Mouse (Mus musculus): ENCODE measurements around the gene Zfp638. TPM values are rescaled to one million over a fixed set of nuclear protein-coding genes. Genes with fewer than 3 reads are reported as not detected.

Zfp638 gene
- 36.5 TPM for polyA plus RNA-seq (2014; fragmentation: Illumina TruSeq; extraction: RNeasy Lipid Tissue Mini Kit (QIAGEN cat#74804); ENCODE audit: insufficient read depth, low read depth, low replicate concordance)

GRCm38 (mm10) chr6:83866954-83867597 lies at the start of gene Zfp638:
TSS of gene Zfp638 (plus strand) at chr6:83867109.

DNA sequence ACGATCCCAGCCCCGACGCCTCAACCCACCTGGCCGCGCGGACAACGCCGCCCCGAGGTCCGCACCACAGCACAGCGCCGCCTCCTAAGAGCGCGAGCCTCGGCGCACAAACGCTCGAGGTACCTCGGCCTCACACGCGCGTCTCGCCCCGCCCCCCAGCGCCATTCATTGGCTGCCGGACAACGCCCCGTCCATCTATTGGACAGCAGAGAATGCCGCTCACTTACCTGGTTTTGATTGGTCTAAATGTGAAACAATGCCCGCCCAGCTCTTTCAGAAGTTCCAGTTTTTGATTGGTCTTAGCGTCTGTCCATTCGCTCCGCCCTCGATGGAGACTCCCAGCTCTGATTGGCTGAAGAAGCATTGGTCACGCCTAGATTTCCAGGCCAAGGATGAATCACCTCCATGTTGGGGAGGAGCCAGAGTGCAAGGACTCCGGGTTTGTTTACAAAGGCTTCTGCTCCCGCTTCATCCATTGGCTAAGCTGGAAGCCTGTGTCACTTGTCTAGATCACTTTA lies 35.2 kb upstream of the Zfp638 start, which contains the start of gene Paip2b:
Paip2b (minus strand) TSS at position 136 of the 518 bp plus-strand sequence.

DNA sequence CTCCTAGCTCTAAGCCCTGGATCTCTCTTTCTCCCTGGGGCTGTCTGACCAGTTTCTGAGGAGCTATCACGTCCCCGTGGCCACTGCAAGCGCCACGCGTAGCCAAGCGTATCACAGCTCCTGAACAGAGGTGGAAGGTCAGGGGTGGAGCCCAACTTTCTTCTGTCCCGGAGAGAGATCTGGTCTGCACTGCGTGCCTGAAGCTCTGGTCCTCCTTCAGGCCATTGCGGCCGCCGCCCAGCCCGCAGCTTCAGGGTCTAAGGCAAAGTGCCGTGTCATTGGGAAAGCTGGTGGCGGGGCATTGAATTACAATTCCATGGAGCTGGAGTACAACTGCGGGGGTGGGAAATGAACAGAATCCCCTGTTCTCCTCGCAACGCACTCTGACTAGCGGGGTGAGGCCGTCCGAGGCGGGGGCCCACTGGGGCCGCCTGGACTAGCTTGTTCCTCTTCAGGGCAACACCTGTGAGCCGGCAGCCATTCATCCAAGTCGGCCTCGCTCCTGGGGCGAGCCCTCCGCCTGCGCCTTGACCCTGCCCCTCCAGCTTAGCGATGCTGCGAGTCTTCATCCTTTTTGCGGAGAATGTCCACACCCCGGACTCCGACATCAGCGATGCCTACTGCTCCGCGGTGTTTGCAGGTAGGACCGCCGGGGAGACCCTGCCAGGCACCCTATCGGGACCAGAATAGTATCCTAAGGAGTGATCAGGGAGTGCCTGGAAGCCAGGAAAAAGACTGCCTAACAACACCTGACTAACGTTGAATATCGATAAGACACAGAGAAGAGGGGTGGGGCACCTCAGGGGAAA lies 141.7 kb downstream of the Zfp638 start, which contains the start of gene Dysf:
Dysf (plus strand) TSS at position 228 of the 809 bp plus-strand sequence.

Other genes with a start within 250 kb of the Zfp638 start
- not detected for gene Clec4f, start 210.9 kb upstream of the Zfp638 start, polyA plus RNA-seq (2014; fragmentation: Illumina TruSeq; extraction: RNeasy Lipid Tissue Mini Kit (QIAGEN cat#74804); ENCODE audit: insufficient read depth, low read depth, low replicate concordance)
- 1.4 TPM for gene Cd207, start 189.3 kb upstream of the Zfp638 start, polyA plus RNA-seq (2014; fragmentation: Illumina TruSeq; extraction: RNeasy Lipid Tissue Mini Kit (QIAGEN cat#74804); ENCODE audit: insufficient read depth, low read depth, low replicate concordance)
- not detected for gene Vax2, start 155.8 kb upstream of the Zfp638 start, polyA plus RNA-seq (2014; fragmentation: Illumina TruSeq; extraction: RNeasy Lipid Tissue Mini Kit (QIAGEN cat#74804); ENCODE audit: insufficient read depth, low read depth, low replicate concordance)
- 3.5 TPM for gene Atp6v1b1, start 124.1 kb upstream of the Zfp638 start, polyA plus RNA-seq (2014; fragmentation: Illumina TruSeq; extraction: RNeasy Lipid Tissue Mini Kit (QIAGEN cat#74804); ENCODE audit: insufficient read depth, low read depth, low replicate concordance)
- not detected for gene Ankrd53, start 104.5 kb upstream of the Zfp638 start, polyA plus RNA-seq (2014; fragmentation: Illumina TruSeq; extraction: RNeasy Lipid Tissue Mini Kit (QIAGEN cat#74804); ENCODE audit: insufficient read depth, low read depth, low replicate concordance)
- gene Tex261, start 91.3 kb upstream of the Zfp638 start, polyA plus RNA-seq (2014; fragmentation: Illumina TruSeq; extraction: RNeasy Lipid Tissue Mini Kit (QIAGEN cat#74804); ENCODE audit: insufficient read depth, low read depth, low replicate concordance) = 42.8 TPM
- gene Nagk, start 72.1 kb upstream of the Zfp638 start, polyA plus RNA-seq (2014; fragmentation: Illumina TruSeq; extraction: RNeasy Lipid Tissue Mini Kit (QIAGEN cat#74804); ENCODE audit: insufficient read depth, low read depth, low replicate concordance) = 45.1 TPM
- 16.8 TPM for gene Paip2b, start 35.4 kb upstream of the Zfp638 start, polyA plus RNA-seq (2014; fragmentation: Illumina TruSeq; extraction: RNeasy Lipid Tissue Mini Kit (QIAGEN cat#74804); ENCODE audit: insufficient read depth, low read depth, low replicate concordance)
- 6.5 TPM for gene Dysf, start 141.5 kb downstream of the Zfp638 start, polyA plus RNA-seq (2014; fragmentation: Illumina TruSeq; extraction: RNeasy Lipid Tissue Mini Kit (QIAGEN cat#74804); ENCODE audit: insufficient read depth, low read depth, low replicate concordance)